Mouse (Mus musculus): Measurements from ENCODE around the gene Nmnat2. TPM values are rescaled to one million over a fixed set of nuclear protein-coding genes. Genes with fewer than 3 reads are reported as not detected.
A peak's percentile ranks its signal among the peaks of the same experiment; 100 is the strongest.

Gene Nmnat2
- 75.4 and 83.4 TPM in 2 replicates for polyA plus RNA-seq (2015; fragmentation: Nextera tagmentation; extraction: Ambion mirVana)

- no peaks in the 10 kb centered on the region for H3K9me3 ChIP-seq (ENCODE audit: control insufficient read depth, low read length)
- H3K9ac ChIP-seq (ENCODE audit: low read depth, low read length): peak within 1 kb of the TSS; percentile 85
- WGBS: under 1% methylated on average over 40 of the region's 42 CpGs
- H3K4me1 ChIP-seq (ENCODE audit: control insufficient read depth, insufficient read depth, low read depth, low read length): peaks cover 20% of the 10 kb centered on the region
- H3K4me2 ChIP-seq (ENCODE audit: low read length): peak within 1 kb of the TSS; percentile 79
- H3K27me3 ChIP-seq (replicated peaks; ENCODE audit: control insufficient read depth, insufficient read depth, low read length): no peaks in the 10 kb centered on the region
- peak within 1 kb of the TSS; percentile 88 for H3K27ac ChIP-seq (ENCODE audit: low read depth, low read length)
- peak within 1 kb of the TSS; percentile 74 for H3K4me3 ChIP-seq (ENCODE audit: low read length)
- no peaks in the 10 kb centered on the region for H3K36me3 ChIP-seq (ENCODE audit: control insufficient read depth, insufficient read depth, low read length)
- peak; percentile 93 for ATAC-seq
Observed at GRCm38 (mm10) chr1:152954821-152955523, at the start of gene Nmnat2. Gene Nmnat2, plus strand, starts transcription at chr1:152954993.

DNA sequence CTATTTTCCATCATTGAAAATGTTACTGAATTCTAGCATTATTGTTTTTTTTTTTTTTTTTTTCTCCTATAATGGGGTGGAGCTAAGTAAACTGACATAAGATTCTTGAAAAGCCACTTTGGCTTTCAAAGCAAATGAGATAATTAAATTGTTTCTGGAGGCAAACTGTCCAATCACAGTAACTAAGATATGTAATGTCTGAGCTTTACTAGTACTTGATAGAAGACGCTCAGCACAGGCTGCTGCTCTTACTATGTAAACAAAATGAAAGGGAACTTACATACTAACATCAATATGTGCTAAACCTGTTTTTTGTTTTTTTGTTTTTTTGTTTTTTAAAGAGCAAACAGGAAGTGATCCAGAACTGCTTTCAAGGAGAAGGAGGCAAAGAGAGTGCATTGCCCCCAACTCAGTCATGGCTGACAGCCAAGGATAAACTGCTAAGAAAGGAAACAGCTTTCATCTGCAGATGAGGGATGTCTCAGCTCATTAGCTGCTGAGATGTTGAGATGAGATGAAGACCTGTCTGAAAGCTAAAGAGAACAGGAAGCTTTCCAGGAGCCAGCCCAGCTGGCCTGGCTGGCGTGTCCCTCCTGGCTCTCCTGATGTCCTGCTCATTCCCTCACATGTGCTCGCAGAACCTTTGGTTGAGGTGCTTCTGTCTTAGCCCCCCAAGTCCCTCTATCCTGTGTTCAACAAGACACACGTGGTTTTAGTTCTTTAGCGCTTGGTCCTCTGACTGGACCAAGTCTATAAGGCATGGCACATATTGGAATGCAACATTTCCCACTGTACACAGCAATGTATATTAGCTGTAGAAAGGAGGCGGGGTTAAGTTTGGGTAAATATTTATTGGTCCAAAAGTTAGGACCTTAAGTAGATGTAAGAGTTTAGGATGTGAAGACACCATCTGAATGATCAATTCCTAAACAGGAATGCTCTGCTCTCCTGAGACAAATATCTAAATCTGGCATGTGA, 41.0 kb upstream of the Nmnat2 start:
- no peak overlapping the region for H3K9ac ChIP-seq (ENCODE audit: low read depth, low read length)
- 75% methylated on average over 6 of the region's 6 CpGs for WGBS
- no peaks in the 10 kb centered on the region for H3K4me1 ChIP-seq (ENCODE audit: control insufficient read depth, insufficient read depth, low read depth, low read length)
- H3K27ac ChIP-seq (ENCODE audit: low read depth, low read length): no peak overlapping the region
- H3K4me3 ChIP-seq (ENCODE audit: low read length): no peak overlapping the region
- ATAC-seq: no peak
- H3K36me3 ChIP-seq (ENCODE audit: control insufficient read depth, insufficient read depth, low read length): no peaks in the 10 kb centered on the region
- no peaks in the 10 kb centered on the region for H3K27me3 ChIP-seq (replicated peaks; ENCODE audit: control insufficient read depth, insufficient read depth, low read length)
- H3K4me2 ChIP-seq (ENCODE audit: low read length): no peak overlapping the region
- no peaks in the 10 kb centered on the region for H3K9me3 ChIP-seq (ENCODE audit: control insufficient read depth, low read length)

DNA sequence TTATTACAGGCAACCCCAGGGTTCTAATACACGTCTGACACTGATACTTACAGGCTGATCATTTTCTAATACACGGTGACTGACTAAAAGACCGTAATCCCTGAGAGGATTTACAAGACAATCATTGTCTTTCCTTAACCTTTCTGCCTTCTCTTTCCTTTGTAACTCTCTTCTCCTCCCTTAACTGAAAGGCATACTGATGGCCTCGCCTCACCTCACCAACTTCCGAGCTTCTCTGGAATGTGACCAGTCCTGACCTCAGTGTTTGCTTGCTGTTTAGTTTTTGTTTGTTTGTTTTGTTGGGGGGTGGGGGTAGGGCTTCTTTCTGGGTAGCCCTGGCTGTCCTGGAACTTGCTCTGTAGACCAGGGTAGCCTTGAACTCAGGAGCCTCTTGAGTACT, 39.0 kb upstream of the Nmnat2 start:
- no peaks in the 10 kb centered on the region for H3K36me3 ChIP-seq (ENCODE audit: control insufficient read depth, insufficient read depth, low read length)
- no peak overlapping the region for H3K27ac ChIP-seq (ENCODE audit: low read depth, low read length)
- no peak overlapping the region for H3K9ac ChIP-seq (ENCODE audit: low read depth, low read length)
- WGBS: 46% methylated on average over 5 of the region's 5 CpGs
- H3K4me3 ChIP-seq (ENCODE audit: low read length): no peak overlapping the region
- H3K4me2 ChIP-seq (ENCODE audit: low read length): no peak overlapping the region
- H3K4me1 ChIP-seq (ENCODE audit: control insufficient read depth, insufficient read depth, low read depth, low read length): no peaks in the 10 kb centered on the region
- no peak for ATAC-seq
- H3K9me3 ChIP-seq (ENCODE audit: control insufficient read depth, low read length): no peaks in the 10 kb centered on the region
- H3K27me3 ChIP-seq (replicated peaks; ENCODE audit: control insufficient read depth, insufficient read depth, low read length): no peaks in the 10 kb centered on the region

- Histone ChIP-seq H3K4me2 (ENCODE audit: low read length) (no peak overlapping the region), H3K4me1 (ENCODE audit: control insufficient read depth, insufficient read depth, low read depth, low read length) (no peaks in the 10 kb centered on the region), H3K27ac (ENCODE audit: low read depth, low read length) (no peak overlapping the region), H3K9me3 (ENCODE audit: control insufficient read depth, low read length) (no peaks in the 10 kb centered on the region), H3K4me3 (ENCODE audit: low read length) (no peak overlapping the region), H3K36me3 (ENCODE audit: control insufficient read depth, insufficient read depth, low read length) (no peaks in the 10 kb centered on the region), H3K27me3 (replicated peaks; ENCODE audit: control insufficient read depth, insufficient read depth, low read length) (no peaks in the 10 kb centered on the region), H3K9ac (ENCODE audit: low read depth, low read length) (no peak overlapping the region)
- no peak for ATAC-seq
- 86% methylated on average over 5 of the region's 5 CpGs for WGBS
Observed at GRCm38 (mm10) chr1:152916936-152917335, 37.9 kb upstream of the Nmnat2 start.

- Histone ChIP-seq H3K36me3 (ENCODE audit: control insufficient read depth, insufficient read depth, low read length) (no peaks in the 10 kb centered on the region), H3K27me3 (replicated peaks; ENCODE audit: control insufficient read depth, insufficient read depth, low read length) (no peaks in the 10 kb centered on the region), H3K9me3 (ENCODE audit: control insufficient read depth, low read length) (no peaks in the 10 kb centered on the region), H3K4me3 (ENCODE audit: low read length) (no peak overlapping the region), H3K9ac (ENCODE audit: low read depth, low read length) (no peak overlapping the region), H3K4me2 (ENCODE audit: low read length) (no peak overlapping the region), H3K27ac (ENCODE audit: low read depth, low read length) (no peak overlapping the region), H3K4me1 (ENCODE audit: control insufficient read depth, insufficient read depth, low read depth, low read length) (no peaks in the 10 kb centered on the region)
- no peak for ATAC-seq
- 83% methylated on average over 4 of the region's 4 CpGs for WGBS
Observed at GRCm38 (mm10) chr1:152917626-152918025, 37.2 kb upstream of the Nmnat2 start.

DNA sequence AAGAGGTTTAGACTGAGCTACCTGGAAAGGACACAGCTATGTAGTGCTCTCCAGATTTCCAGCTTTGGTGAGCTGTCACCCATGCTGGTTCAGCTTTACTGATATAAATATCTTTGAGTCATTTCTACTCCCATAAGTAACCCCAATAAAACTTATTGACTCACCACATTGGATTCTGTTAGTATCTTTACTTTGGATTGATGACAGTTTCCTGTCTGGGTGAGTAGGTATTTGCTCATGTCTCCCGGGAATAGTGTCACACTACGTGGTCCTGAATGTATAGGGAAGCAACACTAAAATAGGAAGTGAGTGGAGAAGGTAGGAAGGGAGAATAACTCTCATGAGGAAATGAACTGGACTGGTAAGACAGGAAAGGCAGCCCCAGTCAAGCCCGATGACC, 33.0 kb upstream of the Nmnat2 start:
- H3K36me3 ChIP-seq (ENCODE audit: control insufficient read depth, insufficient read depth, low read length): no peaks in the 10 kb centered on the region
- H3K9ac ChIP-seq (ENCODE audit: low read depth, low read length): no peak overlapping the region
- no peak for ATAC-seq
- H3K4me2 ChIP-seq (ENCODE audit: low read length): no peak overlapping the region
- H3K9me3 ChIP-seq (ENCODE audit: control insufficient read depth, low read length): no peaks in the 10 kb centered on the region
- WGBS: 90% methylated on average over 3 of the region's 3 CpGs
- no peak overlapping the region for H3K4me3 ChIP-seq (ENCODE audit: low read length)
- no peaks in the 10 kb centered on the region for H3K27me3 ChIP-seq (replicated peaks; ENCODE audit: control insufficient read depth, insufficient read depth, low read length)
- no peak overlapping the region for H3K27ac ChIP-seq (ENCODE audit: low read depth, low read length)
- H3K4me1 ChIP-seq (ENCODE audit: control insufficient read depth, insufficient read depth, low read depth, low read length): no peaks in the 10 kb centered on the region

GRCm38 (mm10) chr1:152933962-152934361, 20.8 kb upstream of the Nmnat2 start:
- H3K4me2 ChIP-seq (ENCODE audit: low read length): no peak overlapping the region
- H3K9me3 ChIP-seq (ENCODE audit: control insufficient read depth, low read length): no peaks in the 10 kb centered on the region
- H3K9ac ChIP-seq (ENCODE audit: low read depth, low read length): no peak overlapping the region
- 63% methylated on average over 11 of the region's 11 CpGs for WGBS
- H3K4me1 ChIP-seq (ENCODE audit: control insufficient read depth, insufficient read depth, low read depth, low read length): no peaks in the 10 kb centered on the region
- H3K27me3 ChIP-seq (replicated peaks; ENCODE audit: control insufficient read depth, insufficient read depth, low read length): no peaks in the 10 kb centered on the region
- H3K36me3 ChIP-seq (ENCODE audit: control insufficient read depth, insufficient read depth, low read length): no peaks in the 10 kb centered on the region
- no peak overlapping the region for H3K27ac ChIP-seq (ENCODE audit: low read depth, low read length)
- no peak for ATAC-seq
- no peak overlapping the region for H3K4me3 ChIP-seq (ENCODE audit: low read length)

DNA sequence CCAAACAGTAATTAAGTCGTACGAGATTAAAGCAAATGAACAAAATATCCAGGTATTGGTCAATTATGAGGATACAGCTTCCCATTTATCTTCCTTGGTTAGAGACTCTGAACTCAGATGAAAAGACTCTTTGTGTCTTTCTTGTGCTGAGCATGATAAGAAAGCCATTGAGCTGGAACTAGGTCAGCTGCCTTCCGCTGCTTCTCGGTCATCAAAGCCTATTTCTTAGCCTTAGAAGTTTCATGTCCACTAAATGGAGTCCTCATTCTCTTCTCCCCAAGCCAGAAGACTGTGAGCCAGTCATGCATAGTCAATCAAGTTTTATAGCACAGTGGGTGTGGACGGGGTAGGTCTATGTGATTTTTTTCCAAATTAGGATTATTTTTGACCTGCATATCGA, 19.3 kb upstream of the Nmnat2 start:
- WGBS: 56% methylated on average over 6 of the region's 6 CpGs
- ATAC-seq: no peak

DNA sequence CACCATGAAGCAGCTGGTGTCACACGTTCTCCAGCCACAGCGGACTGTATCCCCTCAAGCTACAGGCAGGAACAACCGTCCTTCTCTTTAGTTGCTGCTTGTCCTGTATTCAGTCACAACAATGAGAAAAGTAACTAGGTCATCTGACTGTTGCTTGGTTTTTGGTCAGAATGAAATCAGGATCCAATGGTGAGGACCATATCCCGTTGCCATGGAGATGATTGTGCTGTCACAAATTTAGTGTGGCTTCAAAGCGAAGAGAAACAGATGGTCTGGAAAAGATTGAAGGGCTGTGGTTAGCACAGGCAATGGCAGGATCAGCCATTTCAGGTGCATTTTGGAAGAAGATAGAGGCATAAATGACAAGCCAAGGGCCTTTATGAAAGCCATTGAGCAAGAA, 18.4 kb upstream of the Nmnat2 start:
- Histone ChIP-seq H3K9ac (ENCODE audit: low read depth, low read length) (no peak overlapping the region), H3K4me3 (ENCODE audit: low read length) (no peak overlapping the region), H3K36me3 (ENCODE audit: control insufficient read depth, insufficient read depth, low read length) (no peaks in the 10 kb centered on the region), H3K27me3 (replicated peaks; ENCODE audit: control insufficient read depth, insufficient read depth, low read length) (no peaks in the 10 kb centered on the region), H3K9me3 (ENCODE audit: control insufficient read depth, low read length) (no peaks in the 10 kb centered on the region), H3K4me2 (ENCODE audit: low read length) (no peak overlapping the region), H3K4me1 (ENCODE audit: control insufficient read depth, insufficient read depth, low read depth, low read length) (no peaks in the 10 kb centered on the region), H3K27ac (ENCODE audit: low read depth, low read length) (no peak overlapping the region)
- WGBS: 76% methylated on average over 5 of the region's 5 CpGs
- ATAC-seq: no peak

More for the DNA sequence above, 19.3 kb upstream of the Nmnat2 start:
- no peak overlapping the region for H3K9ac ChIP-seq (ENCODE audit: low read depth, low read length)
- no peak overlapping the region for H3K4me2 ChIP-seq (ENCODE audit: low read length)
- H3K27me3 ChIP-seq (replicated peaks; ENCODE audit: control insufficient read depth, insufficient read depth, low read length): no peaks in the 10 kb centered on the region
- no peaks in the 10 kb centered on the region for H3K9me3 ChIP-seq (ENCODE audit: control insufficient read depth, low read length)
- no peak overlapping the region for H3K27ac ChIP-seq (ENCODE audit: low read depth, low read length)
- H3K4me1 ChIP-seq (ENCODE audit: control insufficient read depth, insufficient read depth, low read depth, low read length): no peaks in the 10 kb centered on the region
- no peak overlapping the region for H3K4me3 ChIP-seq (ENCODE audit: low read length)
- H3K36me3 ChIP-seq (ENCODE audit: control insufficient read depth, insufficient read depth, low read length): no peaks in the 10 kb centered on the region

All from hindbrain, embryonic 16.5 days (tissue).